Mouse (Mus musculus): Measurements from ENCODE around the gene Pomc. TPM values are rescaled to one million over a fixed set of nuclear protein-coding genes. Genes with fewer than 3 reads are reported as not detected.

Gene Pomc
- not detected for total RNA-seq (2023)

GRCm38 (mm10) chr12:3954651-3955050, at the start of gene Pomc:
Gene Pomc (plus strand): TSS chr12:3954951.

Other genes with a start within 250 kb of the Pomc start
- 79.3 TPM for gene Dnmt3a, start 148.9 kb upstream of the Pomc start, total RNA-seq (2023)
- 0.09 TPM for gene Efr3b, start 84.0 kb downstream of the Pomc start, total RNA-seq (2023)
- gene Dnajc27, start 127.6 kb downstream of the Pomc start, total RNA-seq (2023) = 11.6 TPM
- gene Adcy3, start 178.2 kb downstream of the Pomc start, total RNA-seq (2023) = 24.4 TPM

Data from CD4-positive naive resting alpha-beta T cell, adult 76 days (primary cell).